Mouse (Mus musculus) liver, postnatal 0 days (tissue): ENCODE data around the gene Capn5. TPM values are rescaled to one million over a fixed set of nuclear protein-coding genes. Genes with fewer than 3 reads are reported as not detected.
A peak's percentile ranks its signal among the peaks of the same experiment; 100 is the strongest.

Experiments used
- ATAC-seq: fragments of 200-750 bp; cut with Nextera tagmentation; 2 replicates; pipeline ENCODE4 v1.8.0; 2017; ENCODE audit warnings: mild to moderate bottlenecking, moderate library complexity
- DNase-seq: peaks from one replicate; pipeline ENCODE4 v3.0.0-alpha.2; 2016
- H3K27ac ChIP-seq: fragments of 300-500 bp; sonication (generic); 2 replicates; pipeline ENCODE4 v1.5.1; 2014; ENCODE audit warnings: antibody characterized with exemption, moderate library complexity, mild to moderate bottlenecking, low read depth
- H3K27me3 ChIP-seq: fragments of 300-500 bp; sonication (generic); 2 replicates; pipeline ENCODE4 v1.6.1; 2014; ENCODE audit warnings: low read length, control low read depth, mixed read lengths; ENCODE audit not compliant: insufficient read depth
- H3K36me3 ChIP-seq: fragments of 300-500 bp; sonication (generic); replicated peaks from 2 replicates; pipeline ENCODE4 v1.6.1; 2014; ENCODE audit warnings: mild to moderate bottlenecking, control low read depth, low read length, moderate library complexity, mixed read lengths; ENCODE audit not compliant: insufficient read depth
- H3K4me1 ChIP-seq: fragments of 300-500 bp; sonication (generic); 2 replicates; pipeline ENCODE4 v1.6.1; 2014; ENCODE audit warnings: antibody characterized with exemption, mild to moderate bottlenecking, control low read depth; ENCODE audit not compliant: insufficient read depth
- H3K4me2 ChIP-seq: fragments of 300-500 bp; sonication (generic); 2 replicates; pipeline ENCODE4 v1.6.1; 2014; ENCODE audit warnings: low read depth, mild to moderate bottlenecking, low read length, moderate library complexity, mixed read lengths
- H3K4me3 ChIP-seq: fragments of 300-500 bp; sonication (generic); 2 replicates; pipeline ENCODE4 v1.5.1; 2014; ENCODE audit warnings: low read depth, low read length
- H3K9ac ChIP-seq: fragments of 300-500 bp; sonication (generic); replicated peaks from 2 replicates; pipeline ENCODE4 v1.6.1; 2014; ENCODE audit warnings: mild to moderate bottlenecking, moderate library complexity
- H3K9me3 ChIP-seq: fragments of 300-500 bp; sonication (generic); 2 replicates; pipeline ENCODE4 v1.6.1; 2016; ENCODE audit warnings: mild to moderate bottlenecking, control low read depth, low read length, mixed read lengths
- CTCF ChIP-seq: sonication (generic); IDR thresholded peaks from 2 replicates; pipeline ENCODE4 v1.5.1; 2016; ENCODE audit warnings: antibody characterized with exemption, low read depth
- EP300 ChIP-seq: IDR thresholded peaks from 2 replicates; pipeline ENCODE4 v1.6.1; 2016; ENCODE audit warnings: antibody characterized with exemption, low read depth, mild to moderate bottlenecking
- WGBS: fragments of 180-500 bp; shearing (Covaris S2); extraction: QIAGEN DNeasy Blood & Tissue Kit; methylation state at CpG from one replicate; pipeline ENCODE4 v1.1.7; 2014; ENCODE audit not compliant: insufficient replicate concordance; 5-methylcytosine and 5-hydroxymethylcytosine counted together
- polyA plus RNA-seq: library from polyadenylated mRNA; unstranded; fragments of >200 nt; fragmentation: Nextera tagmentation; extraction: Ambion mirVana; gene quantifications from 2 replicates; pipeline ENCODE4 v1.2.1, GENCODE M21; 2015

Gene Capn5
- polyA plus RNA-seq, 1 experiment from 2014 or later = 4.4 TPM

DNA sequence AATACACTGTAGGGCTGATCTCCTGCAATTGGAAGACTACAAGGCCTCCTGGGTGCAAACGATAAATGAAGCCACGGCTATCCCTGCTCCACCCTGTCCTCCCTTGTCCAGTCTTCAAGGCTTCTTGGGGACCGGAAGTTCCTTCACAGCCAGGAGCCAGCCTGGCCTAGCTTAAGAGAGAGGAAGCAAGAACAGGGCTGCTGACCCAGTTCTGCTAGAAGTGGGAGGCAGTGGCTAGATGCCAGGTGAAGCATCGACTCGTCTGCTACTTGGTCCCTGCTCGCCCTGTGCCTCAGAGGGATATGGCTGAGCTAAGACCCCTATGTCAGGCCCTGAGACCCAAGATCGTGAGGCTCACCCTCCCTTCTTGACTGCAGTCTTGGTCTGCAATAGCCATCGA lies 56.4 kb downstream of the Capn5 start:
- Histone ChIP-seq H3K27ac (no peak overlapping the region), H3K9ac (no peak overlapping the region), H3K36me3 (0 out of 2 replicates have a peak, but pooled peaks cover 4% of the 10 kb centered on the region), H3K4me3 (no peak overlapping the region), H3K27me3 (no peaks in the 10 kb centered on the region), H3K9me3 (no peaks in the 10 kb centered on the region), H3K4me2 (no peak overlapping the region), H3K4me1 (peaks cover 8% of the 10 kb centered on the region)
- no peak for TF ChIP-seq EP300
- TF ChIP-seq CTCF = no peak
- DNase-seq (no peak), ATAC-seq (no peak)
- WGBS = 53% methylated on average over 8 of the region's 8 CpGs

DNA sequence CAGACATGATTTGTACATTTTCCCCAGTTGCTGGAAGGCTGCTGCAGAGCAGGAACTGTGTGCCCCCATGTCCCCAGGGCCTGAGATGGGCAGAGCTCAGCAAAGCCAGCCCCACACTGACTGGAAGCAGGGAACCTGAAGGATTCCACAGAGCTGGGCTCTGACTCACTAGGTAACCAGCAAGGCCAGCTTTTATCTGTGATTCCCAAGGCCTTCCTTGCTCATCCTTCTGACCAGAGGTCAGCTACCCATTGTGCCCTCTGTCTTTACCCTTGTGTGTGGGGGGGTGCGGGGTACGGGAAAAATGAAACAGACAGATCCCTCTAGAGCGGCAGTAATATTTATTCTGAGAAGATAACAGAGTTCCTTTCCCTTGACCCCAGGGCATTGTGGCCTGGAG lies 56.8 kb downstream of the Capn5 start:
- no peak for TF ChIP-seq CTCF
- no peak for TF ChIP-seq EP300
- no peak for DNase-seq

DNA sequence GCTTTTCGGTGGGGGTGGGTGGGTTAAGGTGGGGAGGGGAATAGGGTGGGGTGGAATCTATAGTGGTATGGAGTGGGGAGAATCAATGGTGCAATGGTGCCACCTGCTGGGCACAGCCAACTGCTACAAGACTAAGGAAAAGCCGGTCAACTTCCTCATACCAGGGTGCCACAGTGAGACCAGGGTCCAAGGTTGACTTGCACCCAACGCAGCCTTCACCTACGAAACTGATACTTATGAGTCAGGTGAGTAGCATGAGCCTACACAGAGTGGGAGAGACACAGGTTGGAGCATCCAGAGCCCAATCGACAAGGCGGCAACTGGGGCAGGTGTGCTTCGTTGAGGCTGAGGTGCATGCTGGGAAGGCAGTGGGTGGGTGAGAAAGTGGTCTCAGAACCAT lies 57.7 kb downstream of the Capn5 start:
- Histone ChIP-seq H3K4me2 (peak overlapping the region; percentile 54), H3K4me1 (peaks cover 10% of the 10 kb centered on the region), H3K9me3 (no peaks in the 10 kb centered on the region), H3K9ac (no peak overlapping the region), H3K27me3 (no peaks in the 10 kb centered on the region), H3K36me3 (no peaks in the 10 kb centered on the region), H3K4me3 (no peak overlapping the region), H3K27ac (no peak overlapping the region)
- ATAC-seq (peak; percentile 57), DNase-seq (peak; percentile 85)
- 4% methylated on average over 7 of the region's 7 CpGs for WGBS
- peak; percentile 89 for TF ChIP-seq CTCF
- no peak for TF ChIP-seq EP300

More for the DNA sequence above, 56.8 kb downstream of the Capn5 start:
- 0 out of 2 replicates have a peak, but pooled peaks cover 2% of the 10 kb centered on the region for H3K36me3 ChIP-seq
- no peak overlapping the region for H3K27ac ChIP-seq
- 44% methylated on average over 3 of the region's 3 CpGs for WGBS
- no peak overlapping the region for H3K4me3 ChIP-seq
- ATAC-seq = no peak
- H3K27me3 ChIP-seq = no peaks in the 10 kb centered on the region
- no peak overlapping the region for H3K4me2 ChIP-seq
- no peak overlapping the region for H3K9ac ChIP-seq
- H3K9me3 ChIP-seq = no peaks in the 10 kb centered on the region
- H3K4me1 ChIP-seq = peaks cover 10% of the 10 kb centered on the region

DNA sequence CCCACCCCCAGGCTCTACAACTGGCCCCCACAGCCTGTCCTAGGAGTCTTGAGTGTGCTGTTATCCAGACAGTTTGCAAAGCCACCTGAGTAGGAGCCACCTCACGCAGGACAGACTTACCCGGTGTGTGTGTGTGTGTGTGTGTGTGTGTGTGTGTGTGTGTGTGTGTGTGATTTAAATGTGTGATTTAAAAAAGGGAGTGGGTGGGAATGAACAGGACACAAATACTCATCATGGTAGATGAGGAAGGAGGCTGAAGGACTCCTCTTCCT lies 58.2 kb downstream of the Capn5 start:
- no peak for ATAC-seq
- no peaks in the 10 kb centered on the region for H3K36me3 ChIP-seq
- 0 out of 2 replicates have a peak overlapping the region, but pooled peaks have one; percentile 75 for H3K27ac ChIP-seq

DNA sequence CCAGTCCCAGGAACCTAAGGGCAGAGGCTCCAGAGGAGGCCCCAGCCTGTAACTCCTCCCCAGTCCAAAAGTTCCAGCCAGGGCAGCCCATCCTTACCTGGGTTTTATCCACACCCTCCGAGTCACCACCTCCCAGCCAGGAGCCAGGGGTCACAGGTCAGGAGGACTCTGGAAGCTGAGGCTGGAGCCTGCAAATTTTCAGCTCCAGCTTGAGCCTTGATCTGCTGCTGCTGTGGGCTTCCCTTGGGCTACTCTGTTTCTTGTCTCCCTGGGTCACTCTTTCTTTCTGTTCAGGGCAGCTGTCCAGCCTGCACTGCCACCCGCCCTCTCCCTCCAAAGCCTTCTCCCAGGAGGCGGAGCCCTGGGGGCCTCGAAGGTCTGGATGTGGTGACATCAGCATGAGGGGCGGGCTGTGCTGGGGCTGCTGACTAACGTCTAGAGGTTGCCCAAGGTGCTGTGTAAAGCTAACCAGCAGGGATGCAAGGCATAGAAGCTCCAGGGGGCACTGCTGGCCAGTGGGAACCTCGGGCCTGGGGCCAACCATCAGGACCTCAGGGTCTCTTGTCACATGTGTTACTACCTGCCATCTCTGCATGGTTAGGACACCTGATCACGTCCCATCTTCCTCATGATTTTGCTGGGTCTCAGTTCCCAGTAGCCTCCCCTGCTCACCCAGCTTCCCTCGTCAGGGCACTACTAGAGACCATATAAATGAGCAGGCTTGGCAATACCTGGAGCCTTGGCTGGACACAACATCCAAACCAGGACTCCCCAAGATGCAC lies 58.7 kb downstream of the Capn5 start, which contains the start of gene Myo7a:
Myo7a (minus strand) TSS at position 346 of the 782 bp plus-strand sequence.
- Histone ChIP-seq H3K36me3 (no peaks in the 10 kb centered on the region), H3K27me3 (no peaks in the 10 kb centered on the region), H3K4me1 (peaks cover 10% of the 10 kb centered on the region), H3K9me3 (no peaks in the 10 kb centered on the region), H3K4me3 (no peak within 1 kb of the TSS), H3K27ac (peak within 1 kb of the TSS; percentile 75), H3K9ac (0 out of 2 replicates have a peak within 1 kb of the TSS, but pooled peaks have one; percentile 26), H3K4me2 (peak within 1 kb of the TSS; percentile 59)
- DNase-seq (peak; percentile 69), ATAC-seq (peak; percentile 83)
- WGBS = 36% methylated on average over 9 of the region's 9 CpGs
- TF ChIP-seq EP300 (no peak), CTCF (no peak)

More for the DNA sequence above, 58.2 kb downstream of the Capn5 start:
- Histone ChIP-seq H3K4me1 (peaks cover 10% of the 10 kb centered on the region), H3K9ac (no peak overlapping the region), H3K4me2 (no peak overlapping the region), H3K9me3 (no peaks in the 10 kb centered on the region), H3K4me3 (no peak overlapping the region), H3K27me3 (no peaks in the 10 kb centered on the region)
- DNase-seq = no peak
- no peak for TF ChIP-seq EP300
- TF ChIP-seq CTCF = no peak
- WGBS = 62% methylated on average over 2 of the region's 2 CpGs

DNA sequence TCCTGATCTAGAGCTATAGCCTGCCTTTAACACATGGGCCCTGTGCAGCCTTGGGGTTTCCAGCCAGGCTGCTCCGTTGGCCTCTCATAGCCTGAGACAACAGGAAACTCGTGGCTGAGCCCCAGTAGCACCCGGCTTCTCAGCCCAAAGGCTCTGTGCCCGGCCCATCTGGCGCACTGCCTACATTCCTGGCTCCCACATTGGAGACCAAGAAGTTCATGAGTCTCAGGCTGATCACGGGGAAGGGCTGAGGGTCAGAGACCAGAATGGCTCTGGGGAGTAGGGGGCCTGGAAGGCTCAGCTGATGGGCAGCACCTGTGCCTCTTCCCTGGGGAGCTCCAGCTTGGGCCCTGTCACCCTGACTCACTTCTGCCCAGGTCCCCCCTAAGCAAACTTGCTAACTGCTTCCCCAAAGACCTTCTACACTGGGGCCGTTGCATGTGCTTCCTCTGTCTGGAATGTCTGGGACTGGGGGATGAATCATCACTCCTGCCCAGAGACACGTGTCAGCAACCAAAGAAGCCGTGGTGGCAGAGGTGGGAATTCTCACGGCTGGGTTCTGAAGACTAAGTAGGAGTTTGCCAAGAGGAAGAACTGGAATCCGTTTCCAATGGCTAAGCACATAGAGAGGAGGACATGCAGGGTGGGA lies 60.9 kb downstream of the Capn5 start:
- Histone ChIP-seq H3K36me3 (no peaks in the 10 kb centered on the region), H3K9ac (no peak overlapping the region; the same call in 1 of the 2 replicates), H3K27me3 (no peaks in the 10 kb centered on the region), H3K4me3 (no peak overlapping the region), H3K4me2 (no peak overlapping the region), H3K27ac (no peak overlapping the region), H3K9me3 (no peaks in the 10 kb centered on the region), H3K4me1 (peaks cover 10% of the 10 kb centered on the region)
- TF ChIP-seq CTCF = no peak
- TF ChIP-seq EP300 = no peak
- DNase-seq = peak; percentile 53
- no peak for ATAC-seq
- WGBS = 30% methylated on average over 11 of the region's 11 CpGs
